Mouse (Mus musculus): ENCODE measurements around the gene Tnr.

Gene Tnr

GRCm38 (mm10) chr1:159811805-159812204 lies 288.2 kb downstream of the Tnr start:
- no peak for DNase-seq

GRCm38 (mm10) chr1:159812820-159813411 lies 289.3 kb downstream of the Tnr start:
- peak in 1 of 2 experiments; percentile 5 for DNase-seq

GRCm38 (mm10) chr1:159814348-159814747 lies 290.8 kb downstream of the Tnr start:
- DNase-seq: no peak

- DNase-seq: no peak
Observed at GRCm38 (mm10) chr1:159816614-159817371, 293.2 kb downstream of the Tnr start.

- DNase-seq: no peak
Observed at GRCm38 (mm10) chr1:159819511-159819910, 295.9 kb downstream of the Tnr start.

- no peak for DNase-seq
Observed at GRCm38 (mm10) chr1:159822416-159822815, 298.8 kb downstream of the Tnr start.

GRCm38 (mm10) chr1:159828531-159828930 lies 305.0 kb downstream of the Tnr start:
- DNase-seq: no peak

GRCm38 (mm10) chr1:159833165-159833564 lies 309.6 kb downstream of the Tnr start:
- no peak for DNase-seq

GRCm38 (mm10) chr1:159833646-159834338 lies 310.2 kb downstream of the Tnr start:
- DNase-seq: no peak

GRCm38 (mm10) chr1:159835126-159835525 lies 311.6 kb downstream of the Tnr start:
- DNase-seq: no peak

- DNase-seq: no peak
Observed at GRCm38 (mm10) chr1:159840337-159840736, 316.8 kb downstream of the Tnr start.

GRCm38 (mm10) chr1:159842876-159843275 lies 319.3 kb downstream of the Tnr start:
- no peak for DNase-seq

- no peak for DNase-seq
Observed at GRCm38 (mm10) chr1:159852088-159852487, 328.5 kb downstream of the Tnr start.

GRCm38 (mm10) chr1:159854261-159854660 lies 330.7 kb downstream of the Tnr start:
- no peak for DNase-seq

- no peak for DNase-seq
Observed at GRCm38 (mm10) chr1:159861782-159862474, 338.4 kb downstream of the Tnr start.

GRCm38 (mm10) chr1:159865696-159866095 lies 342.1 kb downstream of the Tnr start:
- no peak for DNase-seq

- DNase-seq: no peak
Observed at GRCm38 (mm10) chr1:159869619-159870441, 346.3 kb downstream of the Tnr start.

GRCm38 (mm10) chr1:159872866-159873265 lies 349.3 kb downstream of the Tnr start:
- DNase-seq: no peak

GRCm38 (mm10) chr1:159878681-159879080 lies 355.1 kb downstream of the Tnr start:
- DNase-seq: no peak

- no peak for DNase-seq
Observed at GRCm38 (mm10) chr1:159879866-159880265, 356.3 kb downstream of the Tnr start.

GRCm38 (mm10) chr1:159885476-159885875 lies 361.9 kb downstream of the Tnr start:
- DNase-seq: no peak

- DNase-seq: no peak
Observed at GRCm38 (mm10) chr1:159888611-159889010, 365.0 kb downstream of the Tnr start.
